Mouse (Mus musculus): ENCODE data around the gene Smurf1.

DNA sequence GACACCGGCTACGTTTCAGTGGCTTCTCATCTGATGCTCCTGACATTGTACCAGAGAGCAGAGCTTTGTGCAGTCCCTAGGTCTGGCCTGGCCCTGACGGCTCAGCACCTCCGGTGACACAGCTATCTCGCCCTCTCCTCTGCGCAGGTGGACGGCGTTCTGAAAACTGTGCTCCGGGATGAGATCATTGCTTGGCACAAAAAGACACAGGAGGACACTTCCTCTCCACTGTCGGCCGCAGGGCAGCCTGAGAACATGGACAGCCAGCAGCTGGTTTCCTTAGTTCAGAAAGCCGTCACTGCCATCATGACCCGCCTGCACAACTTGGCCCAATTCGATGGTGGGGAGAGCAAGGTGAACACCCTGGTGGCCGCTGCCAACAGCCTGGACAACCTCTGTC lies 107.1 kb downstream of the Smurf1 start:
- TF ChIP-seq CTCF (IDR thresholded peaks at IDR 0.05; ENCODE audit: low read depth) (no peak), EP300 (IDR thresholded peaks at IDR 0.05; ENCODE audit: low read depth) (no peak)
